Mouse (Mus musculus) stomach, postnatal 0 days (tissue): ENCODE measurements around the gene Zmat3. TPM values are rescaled to one million over a fixed set of nuclear protein-coding genes. Genes with fewer than 3 reads are reported as not detected.

Source experiments
- ATAC-seq: fragments of 200-750 bp; cut with Nextera tagmentation; 2 replicates; pipeline ENCODE4 v1.8.0; 2017; ENCODE audit not compliant: low FRiP score, low TSS enrichment
- DNase-seq: peaks from one replicate; pipeline ENCODE4 v3.0.0-alpha.2; 2016; ENCODE audit warnings: low spot score
- H3K27ac ChIP-seq: fragments of 300-500 bp; sonication (generic); replicated peaks from 2 replicates; pipeline ENCODE4 v1.5.1; 2014; ENCODE audit warnings: mild to moderate bottlenecking, control low read depth
- H3K27me3 ChIP-seq: fragments of 300-500 bp; sonication (generic); 2 replicates; pipeline ENCODE4 v1.6.1; 2014; ENCODE audit warnings: low read length; ENCODE audit not compliant: control insufficient read depth, insufficient read depth
- H3K36me3 ChIP-seq: fragments of 300-500 bp; sonication (generic); 2 replicates; pipeline ENCODE4 v1.6.1; 2014; ENCODE audit warnings: low read length, mixed read lengths; ENCODE audit not compliant: control insufficient read depth, insufficient read depth
- H3K4me1 ChIP-seq: fragments of 300-500 bp; sonication (generic); replicated peaks from 2 replicates; pipeline ENCODE4 v1.6.1; 2014; ENCODE audit warnings: antibody characterized with exemption; ENCODE audit not compliant: control insufficient read depth, insufficient read depth
- H3K4me2 ChIP-seq: fragments of 300-500 bp; sonication (generic); replicated peaks from 2 replicates; pipeline ENCODE4 v1.6.1; 2014; ENCODE audit warnings: low read depth, mild to moderate bottlenecking, control low read depth, moderate library complexity
- H3K4me3 ChIP-seq: fragments of 300-500 bp; sonication (generic); 2 replicates; pipeline ENCODE4 v1.5.1; 2014; ENCODE audit warnings: low read depth, low read length, control low read depth
- H3K9ac ChIP-seq: fragments of 300-500 bp; sonication (generic); 2 replicates; pipeline ENCODE4 v1.6.1; 2014; ENCODE audit warnings: mild to moderate bottlenecking, low read length, control low read depth, mixed read lengths
- H3K9me3 ChIP-seq: fragments of 300-500 bp; sonication (generic); 2 replicates; pipeline ENCODE4 v1.6.1; 2016; ENCODE audit warnings: low read length; ENCODE audit not compliant: control insufficient read depth
- CTCF ChIP-seq: IDR thresholded peaks from 2 replicates; pipeline ENCODE4 v1.5.1; 2016; ENCODE audit warnings: antibody characterized with exemption, low read depth, mild to moderate bottlenecking, moderate library complexity
- EP300 ChIP-seq: optimal IDR thresholded peaks from 2 replicates; pipeline ENCODE3; 2016; ENCODE audit warnings: antibody characterized with exemption
- WGBS: fragments of 180-500 bp; shearing (Covaris S2); extraction: QIAGEN DNeasy Blood & Tissue Kit; methylation state at CpG from one replicate; pipeline ENCODE4 v1.1.7; 2014; 5-methylcytosine and 5-hydroxymethylcytosine counted together
- polyA plus RNA-seq: library from polyadenylated mRNA; unstranded; fragments of >200 nt; fragmentation: Nextera tagmentation; extraction: Ambion mirVana; gene quantifications from 2 replicates; pipeline ENCODE4 v1.2.1, GENCODE M21; 2015

Zmat3 gene
- polyA plus RNA-seq: 3.8 and 4.4 TPM in 2 replicates

- no peaks in the 10 kb centered on the region for H3K36me3 ChIP-seq
- TF ChIP-seq EP300 (no peak), CTCF (no peak)
- peak within 1 kb of the TSS; percentile 78 for H3K9ac ChIP-seq
- peak; percentile 69 for ATAC-seq
- peak within 1 kb of the TSS; percentile 84 for H3K4me3 ChIP-seq
- WGBS: 2% methylated on average over 26 of the region's 48 CpGs
- H3K9me3 ChIP-seq: no peaks in the 10 kb centered on the region
- peak within 1 kb of the TSS; percentile 95 for H3K4me2 ChIP-seq
- H3K27ac ChIP-seq: peak within 1 kb of the TSS; percentile 91
- no peaks in the 10 kb centered on the region; the same call in 1 of the 2 replicates for H3K4me1 ChIP-seq
- no peaks in the 10 kb centered on the region for H3K27me3 ChIP-seq
- DNase-seq: peak; percentile 85
Measured at GRCm38 (mm10) chr3:32365546-32366245, at the start of gene Zmat3. Zmat3 (minus strand) TSS chr3:32366014.

GRCm38 (mm10) chr3:32414381-32414780, 48.6 kb upstream of the Zmat3 start:
- ATAC-seq (no peak), DNase-seq (no peak)
- whole genome bisulfite sequencing: 45% methylated on average over 4 of the region's 4 CpGs
- H3K9me3 ChIP-seq: no peaks in the 10 kb centered on the region
- H3K27ac ChIP-seq: no peak overlapping the region
- H3K4me2 ChIP-seq: no peak overlapping the region
- no peak overlapping the region for H3K4me3 ChIP-seq
- H3K9ac ChIP-seq: no peak overlapping the region
- H3K4me1 ChIP-seq: no peaks in the 10 kb centered on the region
- no peaks in the 10 kb centered on the region for H3K36me3 ChIP-seq
- no peaks in the 10 kb centered on the region for H3K27me3 ChIP-seq
- no peak for TF ChIP-seq CTCF
- TF ChIP-seq EP300: no peak

- Histone ChIP-seq H3K4me1 (no peaks in the 10 kb centered on the region; the same call in 1 of the 2 replicates), H3K9me3 (no peaks in the 10 kb centered on the region), H3K36me3 (no peaks in the 10 kb centered on the region), H3K4me2 (no peak overlapping the region), H3K9ac (no peak overlapping the region), H3K4me3 (no peak overlapping the region), H3K27ac (no peak overlapping the region), H3K27me3 (no peaks in the 10 kb centered on the region)
- DNase-seq (no peak), ATAC-seq (no peak)
- TF ChIP-seq EP300: no peak
- no peak for TF ChIP-seq CTCF
- WGBS: 66% methylated on average over 7 of the region's 7 CpGs
Measured at GRCm38 (mm10) chr3:32412502-32413044, 46.8 kb upstream of the Zmat3 start.

- ATAC-seq: no peak
Measured at GRCm38 (mm10) chr3:32408811-32409273, 43.0 kb upstream of the Zmat3 start.

GRCm38 (mm10) chr3:32406804-32407203, 41.0 kb upstream of the Zmat3 start:
- no peaks in the 10 kb centered on the region for H3K27me3 ChIP-seq

More at GRCm38 (mm10) chr3:32408811-32409273, 43.0 kb upstream of the Zmat3 start:
- TF ChIP-seq EP300: no peak
- 67% methylated on average over 3 of the region's 3 CpGs for WGBS
- H3K27me3 ChIP-seq: no peaks in the 10 kb centered on the region
- H3K27ac ChIP-seq: no peak overlapping the region
- H3K4me3 ChIP-seq: no peak overlapping the region
- no peaks in the 10 kb centered on the region; the same call in 1 of the 2 replicates for H3K36me3 ChIP-seq
- no peak overlapping the region for H3K9ac ChIP-seq
- no peaks in the 10 kb centered on the region; the same call in 1 of the 2 replicates for H3K4me1 ChIP-seq
- no peak for DNase-seq
- H3K9me3 ChIP-seq: no peaks in the 10 kb centered on the region
- H3K4me2 ChIP-seq: no peak overlapping the region

GRCm38 (mm10) chr3:32405699-32406098, 39.9 kb upstream of the Zmat3 start:
- Histone ChIP-seq H3K27me3 (no peaks in the 10 kb centered on the region), H3K27ac (no peak overlapping the region), H3K36me3 (no peaks in the 10 kb centered on the region; the same call in 1 of the 2 replicates), H3K4me1 (no peaks in the 10 kb centered on the region; the same call in 1 of the 2 replicates), H3K9me3 (no peaks in the 10 kb centered on the region), H3K4me2 (no peak overlapping the region), H3K4me3 (no peak overlapping the region), H3K9ac (no peak overlapping the region)
- no peak for DNase-seq
- no peak for ATAC-seq
- 45% methylated on average over 1 of the region's 1 CpGs for WGBS
- TF ChIP-seq CTCF (no peak), EP300 (no peak)

More at GRCm38 (mm10) chr3:32406804-32407203, 41.0 kb upstream of the Zmat3 start:
- WGBS: 78% methylated on average over 6 of the region's 6 CpGs
- no peaks in the 10 kb centered on the region; the same call in 1 of the 2 replicates for H3K4me1 ChIP-seq
- TF ChIP-seq CTCF (no peak), EP300 (no peak)
- H3K9ac ChIP-seq: no peak overlapping the region
- H3K4me3 ChIP-seq: no peak overlapping the region
- no peak overlapping the region for H3K27ac ChIP-seq
- H3K36me3 ChIP-seq: no peaks in the 10 kb centered on the region; the same call in 1 of the 2 replicates
- H3K9me3 ChIP-seq: no peaks in the 10 kb centered on the region
- H3K4me2 ChIP-seq: no peak overlapping the region
- DNase-seq (no peak), ATAC-seq (no peak)
